Mouse (Mus musculus) mesoderm, embryonic 11.5 days (tissue): ENCODE results near the gene 6030498E09Rik.
A peak's percentile ranks its signal among the peaks of the same experiment; 100 is the strongest.

Experiments used
- DNase-seq: peaks from one replicate; pipeline ENCODE4 v3.0.0-alpha.2; 2012; ENCODE audit warnings: low read depth, low spot score

The 6030498E09Rik gene

GRCm38 (mm10) chrX:38772478-38772877, at the start of gene 6030498E09Rik:
Gene 6030498E09Rik (plus strand): TSS chrX:38772671.
- DNase-seq, result no peak

GRCm38 (mm10) chrX:38730081-38730480, 42.4 kb upstream of the 6030498E09Rik start:
- no peak for DNase-seq

- DNase-seq, result no peak
Observed at GRCm38 (mm10) chrX:38730639-38731038, 41.8 kb upstream of the 6030498E09Rik start.

GRCm38 (mm10) chrX:38733683-38734082, 38.8 kb upstream of the 6030498E09Rik start:
- no peak for DNase-seq

GRCm38 (mm10) chrX:38734916-38735880, 37.3 kb upstream of the 6030498E09Rik start:
- DNase-seq, result peak; percentile 10

GRCm38 (mm10) chrX:38771453-38771852, 1.0 kb upstream of the 6030498E09Rik start:
- DNase-seq, result no peak

- DNase-seq, result peak; percentile 23
Observed at GRCm38 (mm10) chrX:38771886-38772285, 585 bp upstream of the 6030498E09Rik start.

GRCm38 (mm10) chrX:38794373-38794772, 21.9 kb downstream of the 6030498E09Rik start:
- no peak for DNase-seq

GRCm38 (mm10) chrX:38813934-38814333, 41.5 kb downstream of the 6030498E09Rik start:
- DNase-seq, result peak; percentile 25

GRCm38 (mm10) chrX:38816841-38817240, 44.4 kb downstream of the 6030498E09Rik start:
- no peak for DNase-seq

- DNase-seq, result no peak
Observed at GRCm38 (mm10) chrX:38958571-38958970, 186.1 kb downstream of the 6030498E09Rik start.

- DNase-seq, result no peak
Observed at GRCm38 (mm10) chrX:38996265-38996664, 223.8 kb downstream of the 6030498E09Rik start.
